Comparison of ENCODE assay signal across 9 mouse cellular contexts in genomic region chr3:51378665-51378946, GRCm38 (mm10). TPM values are rescaled to one million over a fixed set of nuclear protein-coding genes. Genes with fewer than 3 reads are reported as not detected.
DNase-seq lines count a peak whose midpoint lies in the region; ATAC-seq and TF ChIP-seq lines count a peak whose summit lies in the region.
"Had no signal": no experiment of that assay in that cellular context is flagged by ENCODE, and none has a peak within 500 bp of the region (broad histone marks: within the 10 kb centered on the region; RNA-seq: fewer than 3 reads in every experiment).

No protein-coding gene starts in this region.

- no peaks in the 10 kb centered on the region for H3K36me3 ChIP-seq in heart, embryonic 13.5 days
- H3K36me3 ChIP-seq in CH12.LX (replicated peaks in 1 of 2; ENCODE audit: control insufficient read depth in 1 of 2, insufficient read depth in 1 of 2, low read length in 1 of 2), result no peaks in the 10 kb centered on the region
- H3K36me3 ChIP-seq in embryonic facial prominence, embryonic 14.5 days (ENCODE audit: control insufficient read depth, insufficient read depth, low read length), result no peaks in the 10 kb centered on the region
- no peaks in the 10 kb centered on the region for H3K36me3 ChIP-seq in liver, embryonic 14.5 days (replicated peaks; ENCODE audit: control insufficient read depth, insufficient read depth, low read depth)
- H3K36me3 ChIP-seq: hindbrain, embryonic 15.5 days had no signal

- H3K9me3 ChIP-seq in heart, embryonic 13.5 days, result no peaks in the 10 kb centered on the region
- peaks cover 3% of the 10 kb centered on the region for H3K9me3 ChIP-seq in CH12.LX (replicated peaks; ENCODE audit: low read length)
- H3K9me3 ChIP-seq in embryonic facial prominence, embryonic 14.5 days (ENCODE audit: control insufficient read depth, low read length), result 0 out of 2 replicates have a peak, but pooled peaks cover 3% of the 10 kb centered on the region
- H3K9me3 ChIP-seq in liver, embryonic 14.5 days (ENCODE audit: control insufficient read depth, low read length), result no peaks in the 10 kb centered on the region
- H3K9me3 ChIP-seq: hindbrain, embryonic 15.5 days had no signal

- TF ChIP-seq POLR2A in CH12.LX (IDR thresholded peaks at IDR 0.05; ENCODE audit: low read depth, low read length), result no peak

- in situ Hi-C loops in CH12.LX (cut with MboI; ENCODE audit: low pct_ligation_motif_present, low pct_unique_long_range_greater_than_20kb, low sequenced_read_pairs), result loop anchor here (5.0 kb wide), 1 partner anchor 34 kb away; no protein-coding TSS in a partner anchor

- intact Hi-C loops in heart, postnatal 25 days (cut with DNase I), result loop anchor here (5.0 kb wide), 1 partner anchor 34 kb away; no protein-coding TSS in a partner anchor

- peak overlapping the region; percentile 52 for H3K4me3 ChIP-seq in heart, embryonic 13.5 days
- peak overlapping the region; percentile 45 to 88 (median 47) for H3K4me3 ChIP-seq in CH12.LX (replicated peaks in 1 of 3; ENCODE audit: low read depth in 2 of 3, low read length in 2 of 3, poor library complexity in 1 of 3)
- no peak overlapping the region for H3K4me3 ChIP-seq in embryonic facial prominence, embryonic 14.5 days (ENCODE audit: low read depth, low read length)
- H3K4me3 ChIP-seq in liver, embryonic 14.5 days (ENCODE audit: insufficient read depth in 1 of 2, low read depth in 2 of 2, low read length in 2 of 2), result peak overlapping the region; percentile 50 to 53

- TF ChIP-seq EP300 in CH12.LX (IDR thresholded peaks at IDR 0.05; ENCODE audit: low read length), result no peak
- no peak for TF ChIP-seq EP300 in liver, embryonic 14.5 days (IDR thresholded peaks at IDR 0.05; ENCODE audit: low read depth)

- no peak for TF ChIP-seq CTCF in CH12.LX (conservative IDR thresholded peaks at IDR 0.05 in 1 of 2, IDR thresholded peaks at IDR 0.05 in 1 of 2; ENCODE audit: low read depth in 2 of 2, low read length in 2 of 2)
- no peak for TF ChIP-seq CTCF in liver, embryonic 14.5 days (IDR thresholded peaks at IDR 0.05; ENCODE audit: low read depth)

- dilution Hi-C loops in CH12.LX (cut with MboI; ENCODE audit: extremely low pct_ligation_motif_present, extremely low pct_unique_long_range_greater_than_20kb, low sequenced_read_pairs), result no loop called here

- H3K4me1 ChIP-seq in heart, embryonic 13.5 days, result peaks cover 3% of the 10 kb centered on the region; the same call in 1 of the 2 replicates
- H3K4me1 ChIP-seq in CH12.LX (ENCODE audit: control insufficient read depth in 1 of 2, insufficient read depth in 2 of 2), result peaks cover 0 to 13% of the 10 kb centered on the region in 2 experiments; a peak in 2 of 4 replicates
- H3K4me1 ChIP-seq in embryonic facial prominence, embryonic 14.5 days (ENCODE audit: control insufficient read depth, insufficient read depth, low read length), result no peaks in the 10 kb centered on the region; the same call in 1 of the 2 replicates
- H3K4me1 ChIP-seq in liver, embryonic 14.5 days (replicated peaks; ENCODE audit: control insufficient read depth in 2 of 2, insufficient read depth in 2 of 2, low read length in 1 of 2), result peaks cover 8 to 22% of the 10 kb centered on the region in 2 experiments

- no peaks in the 10 kb centered on the region for H3K27me3 ChIP-seq in heart, embryonic 13.5 days (replicated peaks)
- no peaks in the 10 kb centered on the region for H3K27me3 ChIP-seq in CH12.LX (replicated peaks)
- H3K27me3 ChIP-seq in embryonic facial prominence, embryonic 14.5 days (replicated peaks; ENCODE audit: control insufficient read depth, insufficient read depth, low read length), result no peaks in the 10 kb centered on the region
- no peaks in the 10 kb centered on the region for H3K27me3 ChIP-seq in liver, embryonic 14.5 days (ENCODE audit: control insufficient read depth, insufficient read depth, low read length)
- H3K27me3 ChIP-seq: hindbrain, embryonic 15.5 days had no signal

- TF ChIP-seq RAD21 in CH12.LX (IDR thresholded peaks at IDR 0.05; ENCODE audit: low read depth, low read length), result no peak

- no peak for DNase-seq in heart, postnatal 25 days (ENCODE audit: low spot score)
- no peak for DNase-seq in CH12.LX (ENCODE audit: extremely low read depth)
- no peak for DNase-seq in embryonic facial prominence, embryonic 14.5 days (ENCODE audit: low spot score)
- DNase-seq in liver, embryonic 14.5 days (ENCODE audit: low read depth in 3 of 3, low spot score in 3 of 3), result no peak
- no peak for DNase-seq in thymus, postnatal 14 days
- no peak for DNase-seq in layer of hippocampus, adult 11-12 months (ENCODE audit: low spot score)

- H3K9ac ChIP-seq in heart, embryonic 13.5 days, result peak overlapping the region; percentile 75
- peak overlapping the region; percentile 41 for H3K9ac ChIP-seq in CH12.LX (ENCODE audit: insufficient read depth, low read depth)
- 0 out of 2 replicates have a peak overlapping the region, but pooled peaks have one; percentile 52 for H3K9ac ChIP-seq in embryonic facial prominence, embryonic 14.5 days (ENCODE audit: low read depth, low read length)
- H3K9ac ChIP-seq in liver, embryonic 14.5 days (replicated peaks), result peak overlapping the region; percentile 62; the same call in 1 of the 2 replicates
- H3K9ac ChIP-seq: hindbrain, embryonic 15.5 days had no signal

- ATAC-seq in heart, embryonic 13.5 days (ENCODE audit: extremely low read depth, insufficient number of reproducible peaks, low FRiP score, low TSS enrichment), result no peak
- no peak for ATAC-seq in embryonic facial prominence, embryonic 14.5 days (ENCODE audit: low read depth)
- ATAC-seq in liver, embryonic 14.5 days (ENCODE audit: insufficient read depth), result no peak
- ATAC-seq in megakaryocyte progenitor cell, adult 5-6 weeks (replicated peaks; ENCODE audit: poor library complexity), result no peak

- H3K79me2 ChIP-seq in CH12.LX (replicated peaks; ENCODE audit: control insufficient read depth, extremely low read depth, insufficient read depth, poor library complexity, severe bottlenecking), result no peaks in the 10 kb centered on the region

- no peak overlapping the region for H3K27ac ChIP-seq in heart, embryonic 13.5 days (replicated peaks)
- H3K27ac ChIP-seq in CH12.LX (ENCODE audit: insufficient read depth, low read depth), result peak overlapping the region; percentile 38
- H3K27ac ChIP-seq in embryonic facial prominence, embryonic 14.5 days (replicated peaks; ENCODE audit: low read depth, low read length), result no peak overlapping the region
- no peak overlapping the region for H3K27ac ChIP-seq in liver, embryonic 14.5 days
- H3K27ac ChIP-seq: hindbrain, embryonic 15.5 days had no signal

- 79% methylated on average over 3 of the region's 3 CpGs for WGBS in heart, embryonic 13.5 days
- WGBS in embryonic facial prominence, embryonic 14.5 days, result 80% methylated on average over 3 of the region's 3 CpGs
- 76% methylated on average over 3 of the region's 3 CpGs for WGBS in liver, embryonic 14.5 days (ENCODE audit: insufficient replicate concordance)

- peak overlapping the region; percentile 70 for H3K4me2 ChIP-seq in heart, embryonic 13.5 days
- H3K4me2 ChIP-seq in CH12.LX (ENCODE audit: insufficient read depth, low read depth, poor library complexity, severe bottlenecking), result peak overlapping the region; percentile 39
- H3K4me2 ChIP-seq in embryonic facial prominence, embryonic 14.5 days (ENCODE audit: low read depth, low read length), result peak overlapping the region; percentile 58
- peak overlapping the region; percentile 72 for H3K4me2 ChIP-seq in liver, embryonic 14.5 days (ENCODE audit: low read depth)

RNA-seq across cellular contexts. Expression of gene Mgarp, which starts 17.9 kb away (rescaled TPM):
- 11.7 and 12.2 TPM in 2 replicates for polyA plus RNA-seq in heart, embryonic 13.5 days (2015; fragmentation: Nextera tagmentation; extraction: Ambion mirVana)
- under 1 TPM; 0.23 to 0.31 TPM for total RNA-seq in heart, postnatal 25 days (2021)
- total RNA-seq in CH12.LX (2012; rRNA removed) (not detected in 2 replicates), CH12.LX (2014; rRNA removed) (not detected in 2 replicates)
- 0.23 TPM in 1 of 2 replicates, not detected in the other for polyA plus RNA-seq in CH12.LX (2012; ENCODE audit: insufficient read length, low read depth)
- polyA plus RNA-seq in embryonic facial prominence, embryonic 14.5 days (2014; fragmentation: Nextera tagmentation; extraction: Ambion mirVana), result 2.5 and 5.2 TPM in 2 replicates
- 0.25 and 0.48 TPM in 2 replicates for polyA plus RNA-seq in liver, embryonic 14.5 days (2012; rRNA removed)
- polyA plus RNA-seq in liver, embryonic 14.5 days (2014; fragmentation: Nextera tagmentation; extraction: Ambion mirVana), result 0.85 and 1.00 TPM in 2 replicates
- not detected in 2 replicates for total RNA-seq in megakaryocyte progenitor cell, adult 5-6 weeks (2015)
- not detected in 2 replicates for total RNA-seq in megakaryocyte progenitor cell, adult 5-6 weeks (2017)

RNA-seq across cellular contexts. Expression of gene Ndufc1, which starts 30.2 kb away (rescaled TPM):
- polyA plus RNA-seq in heart, embryonic 13.5 days (2015; fragmentation: Nextera tagmentation; extraction: Ambion mirVana), result 1,322 and 1,484 TPM in 2 replicates
- 1,000 to 10,000 TPM; 1,646 to 1,675 TPM for total RNA-seq in heart, postnatal 25 days (2021)
- 213 and 233 TPM in 2 replicates for total RNA-seq in CH12.LX (2012; rRNA removed)
- 206 and 234 TPM in 2 replicates for total RNA-seq in CH12.LX (2014; rRNA removed)
- 109 and 159 TPM in 2 replicates for polyA plus RNA-seq in CH12.LX (2012; ENCODE audit: insufficient read length, low read depth)
- 663 and 761 TPM in 2 replicates for polyA plus RNA-seq in embryonic facial prominence, embryonic 14.5 days (2014; fragmentation: Nextera tagmentation; extraction: Ambion mirVana)
- 53.0 and 150 TPM in 2 replicates for polyA plus RNA-seq in liver, embryonic 14.5 days (2012; rRNA removed)
- polyA plus RNA-seq in liver, embryonic 14.5 days (2014; fragmentation: Nextera tagmentation; extraction: Ambion mirVana), result 493 and 495 TPM in 2 replicates
- 175 and 219 TPM in 2 replicates for total RNA-seq in megakaryocyte progenitor cell, adult 5-6 weeks (2015)
- 84.9 and 94.9 TPM in 2 replicates for total RNA-seq in megakaryocyte progenitor cell, adult 5-6 weeks (2017)

RNA-seq across cellular contexts. Expression of gene Naa15, which starts 36.3 kb away (rescaled TPM):
- polyA plus RNA-seq in heart, embryonic 13.5 days (2015; fragmentation: Nextera tagmentation; extraction: Ambion mirVana), result 35.7 and 44.6 TPM in 2 replicates
- total RNA-seq in heart, postnatal 25 days (2021), result 10 to 100 TPM; 41.6 to 47.1 TPM
- total RNA-seq in CH12.LX (2012; rRNA removed), result 27.6 and 34.1 TPM in 2 replicates
- 59.0 and 59.9 TPM in 2 replicates for total RNA-seq in CH12.LX (2014; rRNA removed)
- 85.8 and 95.3 TPM in 2 replicates for polyA plus RNA-seq in CH12.LX (2012; ENCODE audit: insufficient read length, low read depth)
- 34.5 and 34.8 TPM in 2 replicates for polyA plus RNA-seq in embryonic facial prominence, embryonic 14.5 days (2014; fragmentation: Nextera tagmentation; extraction: Ambion mirVana)
- 7.3 and 12.9 TPM in 2 replicates for polyA plus RNA-seq in liver, embryonic 14.5 days (2012; rRNA removed)
- 13.3 and 17.3 TPM in 2 replicates for polyA plus RNA-seq in liver, embryonic 14.5 days (2014; fragmentation: Nextera tagmentation; extraction: Ambion mirVana)
- 126 and 131 TPM in 2 replicates for total RNA-seq in megakaryocyte progenitor cell, adult 5-6 weeks (2015)
- 69.8 and 118 TPM in 2 replicates for total RNA-seq in megakaryocyte progenitor cell, adult 5-6 weeks (2017)

RNA-seq across cellular contexts. Expression of gene Elf2, which starts 38.1 kb away (rescaled TPM):
- 50.7 and 57.8 TPM in 2 replicates for polyA plus RNA-seq in heart, embryonic 13.5 days (2015; fragmentation: Nextera tagmentation; extraction: Ambion mirVana)
- total RNA-seq in heart, postnatal 25 days (2021), result 10 to 100 TPM; 55.6 to 65.7 TPM
- 30.5 and 31.2 TPM in 2 replicates for total RNA-seq in CH12.LX (2012; rRNA removed)
- total RNA-seq in CH12.LX (2014; rRNA removed), result 41.2 and 42.8 TPM in 2 replicates
- 30.1 and 32.2 TPM in 2 replicates for polyA plus RNA-seq in CH12.LX (2012; ENCODE audit: insufficient read length, low read depth)
- polyA plus RNA-seq in embryonic facial prominence, embryonic 14.5 days (2014; fragmentation: Nextera tagmentation; extraction: Ambion mirVana), result 55.3 and 56.8 TPM in 2 replicates
- polyA plus RNA-seq in liver, embryonic 14.5 days (2012; rRNA removed), result 14.8 and 20.7 TPM in 2 replicates
- polyA plus RNA-seq in liver, embryonic 14.5 days (2014; fragmentation: Nextera tagmentation; extraction: Ambion mirVana), result 14.7 and 18.9 TPM in 2 replicates
- 40.3 and 43.1 TPM in 2 replicates for total RNA-seq in megakaryocyte progenitor cell, adult 5-6 weeks (2015)
- 96.0 and 124 TPM in 2 replicates for total RNA-seq in megakaryocyte progenitor cell, adult 5-6 weeks (2017)
